Mouse (Mus musculus) intestine, embryonic 14.5 days (tissue): ENCODE data around the gene Map3k6. TPM values are rescaled to one million over a fixed set of nuclear protein-coding genes. Genes with fewer than 3 reads are reported as not detected.
A peak's percentile ranks its signal among the peaks of the same experiment; 100 is the strongest.

Source experiments
- ATAC-seq: fragments of 200-750 bp; cut with Nextera tagmentation; replicated peaks from 2 replicates; pipeline ENCODE4 v1.8.0; 2017; ENCODE audit warnings: low read depth, moderate number of reproducible peaks, moderate TSS enrichment, moderate library complexity; ENCODE audit not compliant: low FRiP score, low TSS enrichment
- DNase-seq: peaks from one replicate; pipeline ENCODE4 v3.0.0-alpha.2; 2018; ENCODE audit warnings: low spot score
- H3K27ac ChIP-seq: fragments of 300-500 bp; sonication (generic); 2 replicates; pipeline ENCODE4 v1.5.1; 2014; ENCODE audit warnings: low read depth, mild to moderate bottlenecking, control low read depth
- H3K27me3 ChIP-seq: fragments of 300-500 bp; sonication (generic); replicated peaks from 2 replicates; pipeline ENCODE4 v1.6.1; 2014; ENCODE audit warnings: low read length, control low read depth; ENCODE audit not compliant: control insufficient read depth, insufficient read depth
- H3K36me3 ChIP-seq: fragments of 300-500 bp; sonication (generic); 2 replicates; pipeline ENCODE4 v1.6.1; 2014; ENCODE audit warnings: low read length, control low read depth; ENCODE audit not compliant: control insufficient read depth, insufficient read depth
- H3K4me1 ChIP-seq: fragments of 300-500 bp; sonication (generic); replicated peaks from 2 replicates; pipeline ENCODE4 v1.6.1; 2014; ENCODE audit warnings: low read length, control low read depth, mixed read lengths; ENCODE audit not compliant: control insufficient read depth, insufficient read depth
- H3K4me2 ChIP-seq: fragments of 300-500 bp; sonication (generic); 2 replicates; pipeline ENCODE4 v1.6.1; 2014; ENCODE audit warnings: low read length
- H3K4me3 ChIP-seq: fragments of 300-500 bp; sonication (generic); 2 replicates; pipeline ENCODE4 v1.5.1; 2014; ENCODE audit warnings: low read depth, low read length, control low read depth, mixed read lengths
- H3K9ac ChIP-seq: fragments of 300-500 bp; sonication (generic); 2 replicates; pipeline ENCODE4 v1.6.1; 2014; ENCODE audit warnings: mild to moderate bottlenecking, low read length
- H3K9me3 ChIP-seq: fragments of 300-500 bp; sonication (generic); 2 replicates; pipeline ENCODE4 v1.6.1; 2016; ENCODE audit warnings: low read length, control low read depth; ENCODE audit not compliant: control insufficient read depth
- WGBS: fragments of 180-500 bp; shearing (Covaris S2); extraction: QIAGEN DNeasy Blood & Tissue Kit; methylation state at CpG from one replicate; pipeline ENCODE4 v1.1.7; 2014; 5-methylcytosine and 5-hydroxymethylcytosine counted together
- polyA plus RNA-seq: library from polyadenylated mRNA; unstranded; fragments of >200 nt; fragmentation: Nextera tagmentation; extraction: Ambion mirVana; gene quantifications from 2 replicates; pipeline ENCODE4 v1.2.1, GENCODE M21; 2014

The Map3k6 gene
- polyA plus RNA-seq, 1 experiment from 2014 or later = 2.8 TPM

GRCm38 (mm10) chr4:133251214-133251613, 10.6 kb downstream of the Map3k6 start:
- Histone ChIP-seq H3K36me3 (no peaks in the 10 kb centered on the region), H3K4me2 (peak overlapping the region; percentile 70), H3K27me3 (peaks cover 72% of the 10 kb centered on the region), H3K9me3 (no peaks in the 10 kb centered on the region), H3K9ac (peak overlapping the region; percentile 13; the same call in 1 of the 2 replicates), H3K27ac (no peak overlapping the region), H3K4me1 (peaks cover 6% of the 10 kb centered on the region), H3K4me3 (peak overlapping the region; percentile 33)
- WGBS = under 1% methylated on average over 31 of the region's 31 CpGs
- DNase-seq = no peak
- ATAC-seq = 0 out of 2 replicates have a peak, but pooled peaks have one; percentile 23

GRCm38 (mm10) chr4:133252089-133252488, 11.5 kb downstream of the Map3k6 start:
- ATAC-seq (no peak), DNase-seq (no peak)
- no peaks in the 10 kb centered on the region for H3K36me3 ChIP-seq
- H3K4me2 ChIP-seq = no peak overlapping the region
- peaks cover 71% of the 10 kb centered on the region for H3K27me3 ChIP-seq
- WGBS = 48% methylated on average over 4 of the region's 4 CpGs
- no peaks in the 10 kb centered on the region for H3K9me3 ChIP-seq
- peaks cover 6% of the 10 kb centered on the region for H3K4me1 ChIP-seq
- no peak overlapping the region for H3K4me3 ChIP-seq
- H3K9ac ChIP-seq = no peak overlapping the region
- no peak overlapping the region for H3K27ac ChIP-seq

- Histone ChIP-seq H3K4me1 (peaks cover 6% of the 10 kb centered on the region), H3K9ac (no peak overlapping the region), H3K27me3 (peaks cover 66% of the 10 kb centered on the region), H3K9me3 (no peaks in the 10 kb centered on the region), H3K4me3 (no peak overlapping the region), H3K36me3 (no peaks in the 10 kb centered on the region), H3K27ac (no peak overlapping the region), H3K4me2 (no peak overlapping the region)
- 57% methylated on average over 12 of the region's 12 CpGs for WGBS
- DNase-seq (no peak), ATAC-seq (no peak)
Observed at GRCm38 (mm10) chr4:133253412-133253811, 12.8 kb downstream of the Map3k6 start.

- DNase-seq (no peak), ATAC-seq (no peak)
- no peak overlapping the region for H3K4me2 ChIP-seq
- 59% methylated on average over 6 of the region's 6 CpGs for WGBS
- H3K9me3 ChIP-seq = no peaks in the 10 kb centered on the region
- H3K27ac ChIP-seq = no peak overlapping the region
- no peak overlapping the region for H3K4me3 ChIP-seq
- no peak overlapping the region for H3K9ac ChIP-seq
- H3K36me3 ChIP-seq = no peaks in the 10 kb centered on the region
- H3K27me3 ChIP-seq = peaks cover 50% of the 10 kb centered on the region
- peaks cover 6% of the 10 kb centered on the region for H3K4me1 ChIP-seq
Observed at GRCm38 (mm10) chr4:133255392-133255791, 14.8 kb downstream of the Map3k6 start.

GRCm38 (mm10) chr4:133256820-133257219, 16.2 kb downstream of the Map3k6 start:
- peaks cover 36% of the 10 kb centered on the region for H3K27me3 ChIP-seq
- H3K4me3 ChIP-seq = no peak overlapping the region
- WGBS = 14% methylated on average over 24 of the region's 24 CpGs
- peak overlapping the region; percentile 25 for H3K4me2 ChIP-seq
- peak; percentile 73 for DNase-seq
- no peaks in the 10 kb centered on the region for H3K4me1 ChIP-seq
- ATAC-seq = no peak
- H3K9me3 ChIP-seq = no peaks in the 10 kb centered on the region
- H3K27ac ChIP-seq = no peak overlapping the region
- H3K36me3 ChIP-seq = no peaks in the 10 kb centered on the region
- H3K9ac ChIP-seq = no peak overlapping the region

- H3K4me3 ChIP-seq = no peak overlapping the region
- H3K9ac ChIP-seq = no peak overlapping the region
- no peaks in the 10 kb centered on the region for H3K36me3 ChIP-seq
- peak overlapping the region; percentile 25 for H3K4me2 ChIP-seq
- H3K27me3 ChIP-seq = peaks cover 32% of the 10 kb centered on the region
- no peak overlapping the region for H3K27ac ChIP-seq
- no peak for ATAC-seq
- DNase-seq = no peak
- H3K9me3 ChIP-seq = no peaks in the 10 kb centered on the region
- no peaks in the 10 kb centered on the region for H3K4me1 ChIP-seq
- WGBS = 30% methylated on average over 11 of the region's 12 CpGs
Observed at GRCm38 (mm10) chr4:133257230-133257629, 16.6 kb downstream of the Map3k6 start.

- no peak overlapping the region for H3K4me2 ChIP-seq
- no peak overlapping the region for H3K27ac ChIP-seq
- ATAC-seq (0 out of 2 replicates have a peak, but pooled peaks have one; percentile 40), DNase-seq (no peak)
- H3K9ac ChIP-seq = no peak overlapping the region
- no peak overlapping the region for H3K4me3 ChIP-seq
- no peaks in the 10 kb centered on the region for H3K36me3 ChIP-seq
- no peaks in the 10 kb centered on the region for H3K9me3 ChIP-seq
- WGBS = 68% methylated on average over 12 of the region's 12 CpGs
- H3K27me3 ChIP-seq = peaks cover 26% of the 10 kb centered on the region
- H3K4me1 ChIP-seq = no peaks in the 10 kb centered on the region
Observed at GRCm38 (mm10) chr4:133257798-133258408, 17.3 kb downstream of the Map3k6 start.

GRCm38 (mm10) chr4:133261641-133262374, 21.2 kb downstream of the Map3k6 start:
- Histone ChIP-seq H3K36me3 (peaks cover 26% of the 10 kb centered on the region), H3K4me3 (no peak overlapping the region), H3K4me1 (no peaks in the 10 kb centered on the region), H3K9me3 (0 out of 2 replicates have a peak, but pooled peaks cover 3% of the 10 kb centered on the region), H3K4me2 (no peak overlapping the region), H3K9ac (no peak overlapping the region), H3K27ac (no peak overlapping the region), H3K27me3 (peaks cover 7% of the 10 kb centered on the region)
- ATAC-seq = no peak
- WGBS = 52% methylated on average over 10 of the region's 10 CpGs
- DNase-seq = no peak
